Mouse (Mus musculus) CH12F3 (cell line): Measurements from ENCODE around the gene Txlnb.
"Not testable (repeated sequence)": the region's sequence is repeated elsewhere in the genome, so short reads cannot be mapped to it uniquely, and the experiment has no call there.

Source experiments
- in situ Hi-C: fragments of 300-500 bp; cut with MboI; formaldehyde crosslinking; loops from 2 replicates; pipeline ENCODE4 v1.14.3; 2020; ENCODE audit warnings: low sequenced_read_pairs

Gene Txlnb

GRCm38 (mm10) chr10:17815052-17815451 is 19.0 kb downstream of the Txlnb start:
- in situ Hi-C loops = no loop called here

- in situ Hi-C loops = not testable (repeated sequence)
These were observed 24.4 kb downstream of the Txlnb start for GRCm38 (mm10) chr10:17820422-17820821.

- in situ Hi-C loops = no loop called here
These were observed 31.4 kb downstream of the Txlnb start for GRCm38 (mm10) chr10:17827391-17827790.

GRCm38 (mm10) chr10:17829205-17829604 is 33.2 kb downstream of the Txlnb start:
- in situ Hi-C loops = no loop called here

GRCm38 (mm10) chr10:17831041-17831440 is 35.0 kb downstream of the Txlnb start:
- in situ Hi-C loops = no loop called here

- in situ Hi-C loops = no loop called here
These were observed 39.0 kb downstream of the Txlnb start for GRCm38 (mm10) chr10:17835031-17835430.

GRCm38 (mm10) chr10:17836275-17836674 is 40.2 kb downstream of the Txlnb start:
- in situ Hi-C loops = no loop called here

- in situ Hi-C loops = no loop called here
These were observed 46.0 kb downstream of the Txlnb start for GRCm38 (mm10) chr10:17842030-17842429.

GRCm38 (mm10) chr10:17844781-17845537 is 48.9 kb downstream of the Txlnb start:
- in situ Hi-C loops = no loop called here

GRCm38 (mm10) chr10:17857647-17858261 is 61.7 kb downstream of the Txlnb start:
- in situ Hi-C loops = no loop called here

GRCm38 (mm10) chr10:17860701-17861480 is 64.9 kb downstream of the Txlnb start:
- in situ Hi-C loops = no loop called here

GRCm38 (mm10) chr10:17869822-17870662 is 74.0 kb downstream of the Txlnb start:
- in situ Hi-C loops = loop anchor here (5.0 kb wide), 1 partner anchor 128 kb away; no protein-coding TSS in a partner anchor

GRCm38 (mm10) chr10:17878002-17878919 is 82.2 kb downstream of the Txlnb start:
- in situ Hi-C loops = no loop called here

- in situ Hi-C loops = no loop called here
These were observed 84.0 kb downstream of the Txlnb start for GRCm38 (mm10) chr10:17880038-17880437.

GRCm38 (mm10) chr10:17880724-17881123 is 84.7 kb downstream of the Txlnb start:
- in situ Hi-C loops = no loop called here
